Mouse (Mus musculus) embryonic facial prominence, embryonic 15.5 days (tissue): ENCODE results near the gene P2ry2. TPM values are rescaled to one million over a fixed set of nuclear protein-coding genes. Genes with fewer than 3 reads are reported as not detected.
A peak's percentile ranks its signal among the peaks of the same experiment; 100 is the strongest.

Experiments used
- ATAC-seq: fragments of 200-750 bp; cut with Nextera tagmentation; 2 replicates; pipeline ENCODE4 v1.8.0; 2017; ENCODE audit warnings: low read depth, moderate TSS enrichment; ENCODE audit not compliant: insufficient number of reproducible peaks, low FRiP score, low TSS enrichment
- H3K27ac ChIP-seq: fragments of 300-500 bp; sonication (generic); replicated peaks from 2 replicates; pipeline ENCODE4 v1.5.1; 2015; ENCODE audit warnings: mild to moderate bottlenecking, inconsistent platforms
- H3K27me3 ChIP-seq: fragments of 300-500 bp; sonication (generic); 2 replicates; pipeline ENCODE4 v1.6.1; 2015; ENCODE audit warnings: inconsistent platforms
- H3K36me3 ChIP-seq: fragments of 300-500 bp; sonication (generic); 2 replicates; pipeline ENCODE4 v1.6.1; 2015; ENCODE audit warnings: mild to moderate bottlenecking, inconsistent platforms
- H3K4me1 ChIP-seq: fragments of 300-500 bp; sonication (generic); 2 replicates; pipeline ENCODE4 v1.6.1; 2015; ENCODE audit warnings: inconsistent platforms
- H3K4me2 ChIP-seq: fragments of 300-500 bp; sonication (generic); replicated peaks from 2 replicates; pipeline ENCODE4 v1.6.1; 2015; ENCODE audit warnings: mild to moderate bottlenecking, inconsistent platforms
- H3K4me3 ChIP-seq: fragments of 300-500 bp; sonication (generic); replicated peaks from 2 replicates; pipeline ENCODE4 v1.5.1; 2015; ENCODE audit warnings: mild to moderate bottlenecking, inconsistent platforms
- H3K9ac ChIP-seq: fragments of 300-500 bp; sonication (generic); 2 replicates; pipeline ENCODE4 v1.6.1; 2015; ENCODE audit warnings: inconsistent platforms
- H3K9me3 ChIP-seq: fragments of 300-500 bp; sonication (generic); replicated peaks from 2 replicates; pipeline ENCODE4 v1.6.1; 2016; ENCODE audit warnings: inconsistent platforms
- WGBS: fragments of 180-500 bp; shearing (Covaris S2); methylation state at CpG from one replicate; pipeline ENCODE4 v1.1.7; 2015; 5-methylcytosine and 5-hydroxymethylcytosine counted together
- polyA plus RNA-seq: library from polyadenylated mRNA; unstranded; fragments of >200 nt; fragmentation: Nextera tagmentation; extraction: Ambion mirVana; gene quantifications from 2 replicates; pipeline ENCODE4 v1.2.1, GENCODE M21; 2015

The P2ry2 gene
- polyA plus RNA-seq, 1 experiment from 2014 or later = 3.6 TPM

DNA sequence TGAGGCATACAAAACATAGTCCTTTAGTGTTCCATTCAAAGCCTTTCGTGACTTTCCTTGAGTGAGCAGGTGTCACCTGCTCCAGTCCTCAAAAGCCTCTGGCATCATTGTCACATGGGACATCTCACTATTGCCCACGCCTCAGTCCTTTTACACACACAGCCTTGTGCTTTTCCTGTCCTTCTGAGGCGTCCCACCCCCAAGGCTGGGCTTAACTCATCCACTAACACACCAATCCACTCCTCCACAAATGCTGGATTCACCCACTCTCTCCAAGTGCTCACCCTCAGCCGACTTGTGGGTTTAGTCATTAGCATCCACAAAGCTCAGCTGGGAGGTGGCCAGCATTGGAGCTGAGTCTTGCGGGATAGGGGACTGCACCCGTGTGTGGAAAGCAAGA lies 4.8 kb upstream of the P2ry2 start:
- Histone ChIP-seq H3K9ac (no peak overlapping the region), H3K4me1 (peaks cover 28% of the 10 kb centered on the region), H3K4me2 (no peak overlapping the region), H3K4me3 (no peak overlapping the region), H3K27me3 (peaks cover 11% of the 10 kb centered on the region), H3K9me3 (no peaks in the 10 kb centered on the region), H3K36me3 (no peaks in the 10 kb centered on the region), H3K27ac (no peak overlapping the region)
- 46% methylated on average over 6 of the region's 6 CpGs for WGBS
- ATAC-seq = no peak

DNA sequence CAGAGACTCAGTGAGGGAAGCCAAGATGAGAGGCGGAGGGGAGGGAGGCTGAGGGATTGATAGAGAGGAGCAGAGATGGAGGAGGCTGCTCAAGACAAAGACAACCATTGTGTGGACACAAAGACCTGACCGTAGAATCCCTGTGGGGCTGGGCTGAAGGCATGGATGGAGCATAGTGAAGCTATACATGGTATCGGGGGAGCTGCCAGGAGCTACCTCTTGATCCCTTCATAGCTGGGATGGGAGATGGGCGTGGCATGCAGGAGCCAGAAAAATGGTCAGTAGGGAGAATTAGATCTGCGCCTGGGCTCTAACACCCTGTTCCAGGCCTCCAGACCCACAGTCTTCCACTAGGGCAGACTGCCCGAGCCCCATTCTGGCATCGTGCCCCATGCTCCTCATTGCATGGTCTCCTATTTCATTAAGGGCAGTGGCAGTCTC lies 4.4 kb upstream of the P2ry2 start:
- peaks cover 33% of the 10 kb centered on the region for H3K4me1 ChIP-seq
- H3K4me2 ChIP-seq = no peak overlapping the region
- no peak overlapping the region for H3K4me3 ChIP-seq
- peaks cover 16% of the 10 kb centered on the region for H3K27me3 ChIP-seq
- no peak overlapping the region for H3K27ac ChIP-seq
- ATAC-seq = no peak
- no peaks in the 10 kb centered on the region for H3K36me3 ChIP-seq
- no peak overlapping the region for H3K9ac ChIP-seq
- WGBS = 41% methylated on average over 7 of the region's 7 CpGs
- H3K9me3 ChIP-seq = no peaks in the 10 kb centered on the region

DNA sequence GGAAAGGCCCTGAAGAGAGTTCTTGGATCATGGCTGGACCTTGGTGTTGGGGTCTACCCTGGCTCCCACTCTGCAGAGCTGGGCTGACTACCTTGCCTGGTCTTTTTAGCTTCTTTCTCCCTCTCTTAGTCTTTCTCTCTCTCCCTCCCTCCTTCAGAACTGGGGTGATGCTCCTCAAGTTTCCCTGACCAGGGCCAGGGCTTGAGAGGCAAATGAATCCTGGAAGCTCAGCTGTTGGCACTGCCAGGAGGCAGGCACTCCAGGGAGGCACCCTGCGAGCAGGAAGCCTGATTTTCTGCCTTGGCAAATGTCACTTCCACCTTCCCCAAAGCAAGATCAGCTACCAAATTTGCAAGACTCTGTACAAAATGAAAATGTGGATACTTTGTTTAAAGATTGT lies 2.3 kb upstream of the P2ry2 start:
- H3K9me3 ChIP-seq = no peaks in the 10 kb centered on the region
- peaks cover 46% of the 10 kb centered on the region for H3K4me1 ChIP-seq
- H3K9ac ChIP-seq = no peak overlapping the region
- WGBS = 47% methylated on average over 1 of the region's 1 CpGs
- no peak overlapping the region for H3K27ac ChIP-seq
- ATAC-seq = no peak
- H3K27me3 ChIP-seq = peaks cover 31% of the 10 kb centered on the region
- H3K36me3 ChIP-seq = no peaks in the 10 kb centered on the region
- H3K4me2 ChIP-seq = no peak overlapping the region
- no peak overlapping the region for H3K4me3 ChIP-seq

DNA sequence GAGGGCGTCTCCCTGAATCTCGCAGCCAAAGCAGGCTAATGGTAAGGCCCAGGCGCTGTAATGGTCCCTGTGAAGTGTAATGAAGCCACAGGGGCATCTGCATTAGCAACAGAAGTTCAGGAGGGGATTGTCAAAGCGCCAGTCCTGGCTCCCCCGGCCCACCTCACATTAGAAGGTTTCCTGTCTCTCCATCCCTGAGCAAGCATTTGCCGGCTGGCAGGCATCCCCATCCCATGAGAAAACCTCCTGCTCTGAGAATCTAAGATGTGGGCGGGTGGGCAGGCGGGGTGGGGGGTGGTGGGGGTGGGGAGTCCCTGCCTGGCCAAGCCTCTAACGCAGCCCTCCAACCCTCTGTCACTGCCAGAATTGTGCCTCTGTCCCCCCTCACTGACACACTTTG lies 1.4 kb upstream of the P2ry2 start:
- Histone ChIP-seq H3K27me3 (peaks cover 34% of the 10 kb centered on the region), H3K4me2 (no peak overlapping the region), H3K9ac (no peak overlapping the region), H3K4me3 (no peak overlapping the region), H3K36me3 (no peaks in the 10 kb centered on the region), H3K4me1 (peaks cover 46% of the 10 kb centered on the region), H3K9me3 (no peaks in the 10 kb centered on the region), H3K27ac (no peak overlapping the region)
- ATAC-seq = no peak
- 24% methylated on average over 9 of the region's 9 CpGs for WGBS

DNA sequence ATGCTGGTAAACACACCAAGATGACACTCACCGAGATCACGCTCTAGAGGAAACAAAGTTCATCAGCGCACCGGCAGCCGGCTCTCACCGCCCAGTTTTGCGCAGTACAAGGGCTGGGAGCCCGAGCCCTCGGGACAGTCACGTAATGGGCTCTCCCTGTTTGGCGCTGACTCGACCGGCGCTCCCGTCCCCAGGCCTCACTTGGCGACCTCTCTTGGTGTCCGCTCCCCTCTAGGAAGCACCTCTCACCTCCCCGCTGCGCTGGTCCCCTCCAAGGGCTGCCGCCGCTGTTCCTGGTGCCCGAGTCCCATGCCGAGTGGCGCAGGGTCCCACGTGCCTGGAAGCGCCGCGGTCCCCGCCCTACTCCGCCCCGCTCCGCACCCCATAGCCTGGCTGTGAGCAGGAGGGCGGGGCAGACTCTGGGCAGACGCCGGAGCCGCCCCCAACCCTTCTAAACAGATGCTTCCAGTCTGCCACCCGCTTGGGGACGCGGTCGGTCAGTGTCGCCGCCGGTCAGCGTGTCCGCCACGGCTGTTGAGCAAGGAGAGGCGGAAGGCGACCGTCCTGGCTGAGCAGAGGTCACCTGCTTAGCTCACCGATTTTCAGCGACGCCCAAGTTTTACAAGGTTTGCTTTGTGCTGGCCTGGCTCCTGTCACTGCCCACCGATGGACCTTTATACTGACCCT lies 842 bp downstream of the P2ry2 start:
- under 1% methylated on average over 53 of the region's 53 CpGs for WGBS
- H3K9me3 ChIP-seq = no peaks in the 10 kb centered on the region
- peaks cover 35% of the 10 kb centered on the region for H3K4me1 ChIP-seq
- peak overlapping the region; percentile 56 for H3K4me3 ChIP-seq
- H3K27ac ChIP-seq = 0 out of 2 replicates have a peak overlapping the region, but pooled peaks have one; percentile 1
- H3K9ac ChIP-seq = peak overlapping the region; percentile 23; the same call in 1 of the 2 replicates
- ATAC-seq = peak; percentile 86
- no peaks in the 10 kb centered on the region for H3K36me3 ChIP-seq
- peaks cover 34% of the 10 kb centered on the region for H3K27me3 ChIP-seq
- H3K4me2 ChIP-seq = peak overlapping the region; percentile 96

DNA sequence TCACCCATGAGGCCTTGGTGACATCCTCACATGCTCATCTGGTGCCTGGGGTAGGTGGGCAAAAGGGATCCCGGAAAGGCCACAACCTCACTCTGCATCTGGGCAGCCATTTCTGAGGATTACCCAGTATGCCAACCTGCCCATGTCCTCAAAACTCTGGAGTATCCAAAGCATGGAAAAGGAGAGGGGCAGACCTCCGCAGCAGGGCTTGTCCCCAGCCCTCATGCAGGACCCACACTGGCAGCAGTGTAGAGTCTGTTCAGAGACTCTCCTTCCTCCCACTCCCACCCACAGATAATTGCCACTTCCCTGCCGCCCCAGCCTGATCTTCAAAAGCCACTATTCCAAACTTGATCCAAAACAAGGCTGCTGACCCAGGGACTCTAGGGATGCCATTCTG lies 1.9 kb downstream of the P2ry2 start:
- Histone ChIP-seq H3K9me3 (no peaks in the 10 kb centered on the region), H3K4me2 (no peak overlapping the region), H3K27ac (no peak overlapping the region), H3K9ac (no peak overlapping the region), H3K4me3 (no peak overlapping the region), H3K36me3 (no peaks in the 10 kb centered on the region), H3K4me1 (peaks cover 34% of the 10 kb centered on the region), H3K27me3 (peaks cover 37% of the 10 kb centered on the region)
- 63% methylated on average over 3 of the region's 3 CpGs for whole genome bisulfite sequencing
- ATAC-seq = no peak

DNA sequence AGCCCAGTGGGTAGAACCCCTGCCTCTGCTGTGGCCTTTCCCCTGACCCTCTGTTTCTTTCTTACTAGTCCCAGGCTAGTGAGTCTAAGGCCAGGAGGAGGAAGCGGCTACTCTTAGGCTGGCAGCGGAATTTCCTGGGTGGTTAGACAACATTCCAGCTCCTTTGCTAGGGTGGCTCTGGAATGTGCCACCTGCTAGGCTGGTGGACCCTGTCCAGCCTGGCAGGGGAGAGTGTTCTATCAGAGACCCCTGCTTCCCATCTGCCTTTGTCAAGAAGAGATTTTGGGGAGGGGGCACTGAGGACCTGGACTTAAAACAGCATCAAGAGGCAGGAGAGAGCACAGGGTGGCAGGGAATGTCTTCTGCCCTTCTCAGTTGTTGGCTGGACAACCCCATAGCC lies 6.5 kb downstream of the P2ry2 start:
- H3K4me3 ChIP-seq = no peak overlapping the region
- H3K27ac ChIP-seq = no peak overlapping the region
- ATAC-seq = no peak
- 75% methylated on average over 2 of the region's 2 CpGs for WGBS
- H3K9ac ChIP-seq = no peak overlapping the region
- H3K4me2 ChIP-seq = no peak overlapping the region
- peaks cover 14% of the 10 kb centered on the region for H3K27me3 ChIP-seq
- peaks cover 25% of the 10 kb centered on the region for H3K4me1 ChIP-seq
- H3K36me3 ChIP-seq = no peaks in the 10 kb centered on the region
- H3K9me3 ChIP-seq = no peaks in the 10 kb centered on the region

DNA sequence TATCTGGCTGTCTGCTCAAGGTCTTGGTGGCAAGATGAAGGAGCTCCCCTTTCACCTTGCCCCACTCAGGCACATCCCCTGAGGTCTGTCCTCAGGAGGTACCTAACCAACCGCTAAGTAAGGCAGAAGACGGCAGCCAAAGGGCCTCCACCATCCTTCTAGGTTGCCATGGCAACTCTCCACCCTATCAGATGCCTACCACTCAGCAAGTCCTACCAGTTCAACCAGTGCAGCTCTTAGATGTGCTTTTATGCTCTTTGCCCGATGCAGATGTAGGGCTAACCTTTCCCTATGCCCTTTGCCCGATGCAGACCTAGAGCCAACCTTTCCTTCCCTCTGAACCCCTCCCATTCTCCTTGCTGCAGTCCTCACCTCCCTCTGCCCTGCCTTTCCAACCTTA lies 7.5 kb downstream of the P2ry2 start:
- no peak overlapping the region for H3K4me2 ChIP-seq
- no peak for ATAC-seq
- no peak overlapping the region for H3K4me3 ChIP-seq
- 54% methylated on average over 4 of the region's 4 CpGs for WGBS
- peaks cover 7% of the 10 kb centered on the region for H3K27me3 ChIP-seq
- H3K27ac ChIP-seq = no peak overlapping the region
- peaks cover 20% of the 10 kb centered on the region for H3K4me1 ChIP-seq
- no peaks in the 10 kb centered on the region for H3K9me3 ChIP-seq
- H3K9ac ChIP-seq = no peak overlapping the region
- H3K36me3 ChIP-seq = no peaks in the 10 kb centered on the region

DNA sequence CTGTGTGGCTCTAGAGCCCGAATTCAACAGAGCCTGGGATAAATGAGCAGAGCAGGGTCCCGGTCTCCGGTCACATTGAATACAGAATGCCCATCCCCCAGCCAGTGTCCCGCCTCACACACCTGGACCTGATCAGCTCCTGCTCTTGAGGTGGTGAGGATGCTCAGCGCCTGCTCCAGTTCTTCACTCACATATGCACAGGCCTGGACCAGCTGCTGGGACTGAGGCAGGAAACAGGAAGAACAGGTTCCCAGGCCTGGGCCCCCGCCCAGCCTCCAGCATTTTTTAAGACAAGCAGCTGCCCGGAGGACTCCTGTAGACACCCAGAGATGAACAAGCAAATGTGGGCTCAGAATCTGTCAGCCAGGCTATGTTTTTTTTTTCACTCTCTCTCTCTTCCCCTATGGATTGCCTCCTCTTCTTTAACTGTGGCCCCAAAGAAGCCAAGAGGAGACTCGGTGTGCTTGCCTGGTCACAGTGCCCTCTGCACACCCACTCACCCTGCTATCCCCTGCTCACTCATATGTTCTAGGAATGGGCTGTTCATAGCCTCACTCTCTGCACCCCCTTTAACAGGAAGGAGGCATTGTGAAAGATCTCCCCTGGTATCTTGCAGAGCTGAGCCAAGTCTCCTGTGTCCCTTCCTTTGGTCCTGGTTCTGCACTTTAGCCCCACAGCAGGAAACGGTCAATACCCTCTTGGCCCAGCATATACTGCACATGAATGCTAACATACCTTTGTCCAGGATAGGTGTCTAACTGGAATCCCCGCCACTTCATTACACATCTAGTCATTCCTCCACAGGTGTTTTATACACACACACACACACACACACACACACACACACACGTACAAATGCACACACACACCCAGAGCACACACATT lies 9.0 kb downstream of the P2ry2 start:
- ATAC-seq = no peak; the same call in 1 of the 2 replicates
- no peak overlapping the region for H3K9ac ChIP-seq
- H3K27me3 ChIP-seq = 0 out of 2 replicates have a peak, but pooled peaks cover 3% of the 10 kb centered on the region
- no peaks in the 10 kb centered on the region for H3K9me3 ChIP-seq
- H3K4me1 ChIP-seq = peaks cover 20% of the 10 kb centered on the region
- H3K36me3 ChIP-seq = no peaks in the 10 kb centered on the region
- 38% methylated on average over 11 of the region's 11 CpGs for WGBS
- H3K4me2 ChIP-seq = no peak overlapping the region
- peak overlapping the region; percentile 51; the same call in 1 of the 2 replicates for H3K27ac ChIP-seq
- H3K4me3 ChIP-seq = no peak overlapping the region

DNA sequence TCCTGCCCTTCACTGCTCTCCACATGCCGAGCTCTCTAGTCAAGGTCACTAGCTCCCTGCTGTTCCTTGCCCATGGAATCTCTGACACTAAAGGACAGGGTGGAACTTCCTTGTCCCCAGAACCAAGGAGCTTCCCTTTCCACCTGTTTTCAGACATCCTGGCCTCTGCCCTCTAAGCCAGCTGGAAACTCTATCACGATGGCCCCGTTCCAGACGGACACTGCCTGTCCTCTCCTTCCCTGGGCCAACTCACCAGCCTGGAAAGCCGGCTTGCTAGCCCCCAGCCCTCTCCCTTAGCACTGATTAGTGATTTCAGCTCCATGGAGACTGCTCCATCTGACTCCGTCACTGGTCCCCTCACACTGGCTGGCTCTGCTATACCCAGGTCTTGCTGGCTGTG lies 10.4 kb downstream of the P2ry2 start:
- Histone ChIP-seq H3K36me3 (no peaks in the 10 kb centered on the region), H3K9ac (no peak overlapping the region), H3K4me1 (peaks cover 20% of the 10 kb centered on the region), H3K27me3 (0 out of 2 replicates have a peak, but pooled peaks cover 3% of the 10 kb centered on the region), H3K27ac (no peak overlapping the region), H3K9me3 (no peaks in the 10 kb centered on the region), H3K4me2 (no peak overlapping the region), H3K4me3 (no peak overlapping the region)
- WGBS = 71% methylated on average over 6 of the region's 6 CpGs
- no peak for ATAC-seq

DNA sequence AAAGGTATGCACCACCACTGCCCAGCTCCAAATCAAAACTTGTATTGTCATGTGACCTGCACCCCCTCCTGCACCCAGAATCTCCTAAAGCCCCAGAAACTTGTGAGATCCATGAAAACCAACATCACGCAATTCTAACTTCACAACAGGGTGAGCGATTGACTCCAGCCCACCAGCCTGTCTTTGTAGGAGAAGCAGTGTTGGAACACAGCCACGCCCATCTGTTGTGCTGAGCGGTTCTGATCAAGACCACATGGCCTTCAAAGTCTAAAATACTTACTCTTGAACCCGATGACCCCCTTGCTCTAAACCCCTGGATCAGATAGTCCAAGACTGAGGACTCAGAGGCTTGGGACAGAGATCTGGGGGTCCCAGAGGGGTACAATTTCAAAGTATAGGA lies 13.0 kb downstream of the P2ry2 start:
- Histone ChIP-seq H3K27ac (no peak overlapping the region), H3K27me3 (no peaks in the 10 kb centered on the region), H3K36me3 (no peaks in the 10 kb centered on the region), H3K9me3 (no peaks in the 10 kb centered on the region), H3K4me3 (no peak overlapping the region), H3K9ac (no peak overlapping the region), H3K4me2 (no peak overlapping the region), H3K4me1 (peaks cover 20% of the 10 kb centered on the region)
- 48% methylated on average over 5 of the region's 5 CpGs for WGBS
- no peak for ATAC-seq
